Mouse (Mus musculus) megakaryocyte, adult 5-6 weeks (primary cell): ENCODE data around the gene Zbtb16. TPM values are rescaled to one million over a fixed set of nuclear protein-coding genes. Genes with fewer than 3 reads are reported as not detected.

ENCODE experiments used
- ATAC-seq: 2 replicates; pipeline ENCODE4 v1.8.0; 2016; ENCODE audit warnings: mild to moderate bottlenecking, inconsistent platforms; ENCODE audit not compliant: poor library complexity, severe bottlenecking
- total RNA-seq, 2 experiments: library from RNA; stranded (forward) in 1 of 2; stranded (reverse) in 1 of 2; fragments of 153-499, 151-499 nt in 1 of 2; fragments of 221-1000, 200-1000 nt in 1 of 2; gene quantifications; 2 replicates each; pipeline versions ENCODE4 v1.2.3 to v1.2.4; 2015 to 2017

Gene Zbtb16
- total RNA-seq (2015) (1.9 and 3.0 TPM in 2 replicates), total RNA-seq (2017) (2.2 and 2.7 TPM in 2 replicates)

DNA sequence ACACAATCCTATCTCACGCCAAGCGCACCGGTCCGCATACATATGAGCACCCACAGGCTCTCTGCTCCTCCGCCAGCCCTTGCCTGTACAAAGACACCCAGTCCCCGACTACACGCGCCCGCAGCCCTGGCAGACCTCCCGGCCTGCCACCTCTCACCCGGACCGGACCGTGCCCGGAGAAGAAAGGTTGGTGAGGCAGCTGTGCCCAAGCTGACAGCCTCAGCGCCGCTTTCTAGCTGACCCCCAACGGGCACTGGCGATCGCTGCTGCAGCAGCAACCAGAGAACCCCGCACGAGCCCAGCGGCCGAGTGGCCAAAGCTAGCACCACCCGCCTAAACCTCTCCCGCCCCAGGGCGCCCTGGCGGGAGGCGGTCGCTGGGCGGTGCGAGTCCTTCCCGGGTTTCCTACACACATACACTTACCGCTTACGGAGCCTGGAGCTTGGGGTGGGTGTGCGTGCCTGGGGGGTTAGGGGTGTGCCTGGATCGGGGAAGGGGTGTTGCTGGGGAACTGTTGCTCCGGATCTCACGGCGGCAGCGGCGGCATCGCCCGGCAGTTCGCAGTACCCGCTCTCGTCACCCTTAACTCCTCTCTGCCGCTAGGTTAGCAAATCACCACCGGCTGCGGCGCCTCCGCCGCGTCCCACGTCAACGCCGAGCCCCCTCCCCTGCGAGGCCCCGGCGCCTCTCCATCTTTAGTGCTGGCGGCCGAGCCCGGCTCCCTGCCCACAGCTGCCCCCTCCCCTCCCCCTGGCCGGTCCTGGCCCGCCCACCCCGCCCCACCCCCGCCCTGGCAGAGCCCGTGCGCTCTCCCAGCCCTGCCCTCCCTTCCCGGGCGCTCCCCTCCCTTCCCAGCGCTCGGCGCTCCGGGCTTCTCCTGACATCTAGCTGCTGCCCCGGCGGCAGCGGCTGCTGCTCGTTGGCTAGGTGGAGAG lies at the start of gene Zbtb16:
Gene Zbtb16, minus strand, starts transcription at position 592 of the 935 bp plus-strand sequence.
- ATAC-seq = peak; percentile 67

DNA sequence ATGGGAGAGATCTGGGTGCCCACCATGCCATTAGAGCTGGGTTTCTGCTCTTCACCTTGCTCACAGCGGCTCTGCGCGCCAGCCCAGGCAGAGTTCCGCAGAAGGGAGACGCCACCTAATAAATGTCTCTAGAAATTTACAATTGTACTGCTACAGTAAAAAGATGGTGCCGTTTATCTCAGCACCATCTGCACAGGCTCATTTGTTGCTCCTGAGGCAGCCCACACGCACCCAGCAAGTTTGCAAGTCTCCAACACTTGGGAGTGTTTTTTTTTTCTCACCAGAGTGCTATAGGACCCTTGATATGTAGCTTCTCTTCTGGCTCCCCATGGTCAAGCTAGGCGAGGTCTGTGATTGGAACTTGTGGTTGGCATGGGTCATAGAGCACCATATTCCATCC lies 36.9 kb upstream of the Zbtb16 start:
- no peak for ATAC-seq

DNA sequence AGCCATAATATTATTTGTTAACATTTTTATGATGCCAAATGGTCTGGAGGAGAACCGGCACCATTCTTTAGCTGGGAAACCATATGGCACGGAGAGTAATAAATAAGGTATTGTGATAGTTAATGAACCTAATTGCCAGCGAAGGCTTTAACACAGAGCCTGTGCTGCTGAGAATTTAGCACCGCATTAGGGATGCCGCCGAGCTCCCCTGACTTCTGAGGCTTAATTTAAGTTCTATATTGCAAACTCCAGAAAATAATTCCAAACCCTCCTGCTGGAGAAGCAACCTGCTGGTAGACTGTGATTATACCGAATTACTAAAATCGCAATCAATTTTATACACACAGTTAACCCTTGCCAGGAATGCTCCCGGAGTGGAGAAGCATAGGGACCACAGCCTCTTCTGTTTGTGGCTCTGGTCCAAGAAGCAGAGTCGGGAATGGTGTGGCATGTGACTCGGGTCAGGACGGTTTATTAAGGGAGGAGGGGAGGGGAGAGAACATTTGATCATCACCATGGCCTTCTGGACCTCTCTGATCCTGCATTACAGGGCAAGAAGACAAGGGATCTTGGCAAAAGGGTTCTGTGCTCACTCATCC lies 30.6 kb upstream of the Zbtb16 start:
- ATAC-seq = no peak

DNA sequence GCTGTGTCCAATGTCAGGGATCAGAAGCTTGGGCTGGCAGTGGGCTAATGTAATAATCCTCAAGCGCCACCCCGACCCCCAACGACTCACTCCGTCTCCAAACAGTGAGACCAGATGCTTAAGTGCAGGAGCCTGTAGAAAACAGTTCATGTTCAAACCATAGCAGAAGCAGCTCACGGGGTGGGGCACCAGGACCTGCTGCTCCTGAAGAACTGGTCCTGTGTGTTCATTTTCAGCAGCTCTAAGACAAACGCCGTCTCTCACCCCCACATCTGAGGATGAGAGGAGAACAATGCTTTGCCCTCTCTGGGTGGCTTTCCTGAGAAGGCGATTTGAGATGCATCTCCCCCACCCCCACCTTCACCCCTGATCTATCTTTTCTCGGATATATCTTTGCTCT lies 29.2 kb upstream of the Zbtb16 start:
- no peak for ATAC-seq

DNA sequence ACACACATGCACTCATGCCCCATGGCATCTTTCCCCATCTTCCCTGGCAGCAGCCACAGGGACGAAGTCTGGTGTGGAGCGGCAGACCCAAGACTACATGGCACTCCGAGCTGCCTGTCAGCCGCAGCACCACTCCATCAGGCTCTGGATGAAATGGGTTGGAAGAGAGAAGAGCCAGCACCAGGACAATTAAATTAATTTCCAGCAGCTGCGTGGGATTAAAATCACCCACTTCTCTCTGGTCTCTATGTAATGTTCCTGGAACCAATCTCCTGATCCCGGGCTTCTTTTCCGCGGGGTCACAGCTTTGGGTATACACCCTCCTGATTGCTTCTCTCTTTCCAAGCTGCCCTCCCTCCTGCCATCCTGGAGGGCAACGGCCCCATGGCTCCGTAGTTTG lies 25.5 kb upstream of the Zbtb16 start:
- ATAC-seq = no peak

DNA sequence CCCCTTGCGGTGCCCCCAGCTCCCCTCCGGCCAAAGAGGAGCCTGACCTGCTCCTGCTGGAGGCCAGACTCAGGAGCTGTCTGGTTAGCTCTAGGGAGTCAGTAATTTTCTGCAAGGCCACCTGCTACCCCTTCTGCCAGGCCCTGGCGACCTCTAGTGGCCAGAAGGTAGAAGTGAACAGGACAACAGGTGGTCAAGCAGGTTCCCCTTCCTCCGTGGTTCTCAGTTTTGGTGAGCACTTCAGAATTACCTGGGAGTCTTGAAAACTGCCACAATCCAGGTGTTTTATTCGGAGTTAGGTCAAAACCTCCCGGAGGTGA lies 24.5 kb upstream of the Zbtb16 start:
- peak; percentile 98 for ATAC-seq

DNA sequence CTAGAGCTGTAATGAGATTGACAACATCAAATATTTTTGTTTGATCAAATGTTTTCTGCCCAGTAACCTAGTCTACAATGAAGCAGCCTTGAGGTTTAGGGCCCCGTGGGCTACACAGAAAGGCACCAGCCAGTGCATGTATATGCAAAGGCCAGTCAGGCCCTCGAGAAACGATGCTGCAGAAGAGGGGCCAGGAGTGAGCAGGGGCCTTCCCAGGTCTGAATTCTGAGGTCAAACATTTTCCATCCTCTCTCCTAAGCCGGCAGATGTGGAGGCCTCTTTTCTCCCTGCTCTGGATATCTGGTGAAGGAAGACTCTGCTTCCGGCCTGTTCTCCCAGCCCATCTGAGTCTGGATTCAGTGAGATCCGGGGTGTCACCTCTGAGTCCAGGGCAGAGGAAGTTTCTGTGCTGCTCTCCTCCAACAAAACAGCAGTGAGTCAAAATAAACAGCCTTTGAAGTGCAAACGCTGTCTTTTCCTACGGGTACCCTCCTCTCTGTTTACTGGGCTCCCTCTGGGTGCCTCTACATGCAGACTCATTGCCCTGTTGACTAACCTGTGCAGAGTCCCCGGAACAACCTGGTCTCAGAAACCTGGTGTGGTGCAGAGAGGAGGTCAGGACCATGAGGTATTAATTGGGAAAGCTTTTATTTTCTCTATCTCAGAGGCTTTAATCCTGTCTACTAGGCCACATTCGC lies 24.0 kb upstream of the Zbtb16 start:
- no peak for ATAC-seq

DNA sequence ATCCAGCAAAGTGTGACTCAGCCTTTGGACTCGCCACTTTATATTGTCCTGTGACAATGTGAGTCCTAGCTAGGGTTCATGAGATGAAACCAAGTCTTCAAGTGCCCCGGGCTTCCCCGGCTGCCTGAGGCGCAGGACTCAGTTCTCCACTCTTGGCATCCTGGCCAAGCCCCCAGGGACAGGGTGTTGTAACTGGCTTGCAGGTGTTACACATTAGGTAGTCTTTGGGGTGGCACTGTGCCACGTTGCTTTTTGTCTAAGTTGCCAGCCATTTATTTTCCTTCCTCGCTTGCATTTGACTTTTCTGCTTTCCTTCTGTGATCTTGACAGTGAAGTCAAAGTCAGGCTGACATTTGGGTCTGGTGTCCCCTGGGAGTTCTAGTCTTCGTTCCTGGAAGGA lies 21.9 kb upstream of the Zbtb16 start:
- no peak for ATAC-seq

DNA sequence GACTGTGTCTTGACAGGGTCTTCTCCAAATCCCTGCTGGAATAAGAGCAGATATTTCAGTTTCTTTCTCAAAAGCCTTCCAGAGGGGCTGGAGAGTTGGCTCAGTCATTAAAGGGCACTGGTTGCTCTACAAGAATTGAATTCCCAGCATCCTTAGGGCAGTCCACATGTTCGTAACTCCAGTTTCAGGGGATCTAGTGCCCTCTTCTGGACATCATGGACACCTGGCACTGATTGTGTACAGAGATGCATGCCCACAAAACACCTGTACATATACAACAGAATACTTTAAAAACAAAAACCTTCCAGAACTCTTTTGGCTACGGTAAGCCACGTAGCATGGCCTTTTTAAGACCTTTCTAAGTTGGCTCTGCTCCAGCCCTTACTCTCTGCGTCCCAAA lies 20.2 kb upstream of the Zbtb16 start:
- no peak for ATAC-seq

DNA sequence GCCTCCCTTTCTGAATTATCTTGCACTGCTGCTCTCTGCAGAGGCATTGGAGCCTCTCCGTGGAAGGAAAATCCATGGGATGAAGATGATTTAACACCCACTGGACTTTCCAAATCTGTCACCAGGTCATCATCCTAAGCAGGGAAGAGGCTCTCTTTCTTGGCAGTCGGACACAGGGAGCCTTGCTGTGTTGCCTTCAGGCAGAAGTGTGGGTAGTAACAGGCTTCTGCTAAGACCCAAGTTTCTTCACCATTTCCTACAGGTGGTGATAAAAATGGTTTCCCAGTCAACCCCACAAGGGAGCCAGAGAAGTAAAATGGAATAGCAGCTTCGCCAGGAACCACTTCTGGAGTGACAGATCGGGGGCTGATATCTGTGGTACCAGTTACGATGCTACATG lies 13.5 kb upstream of the Zbtb16 start:
- no peak for ATAC-seq

DNA sequence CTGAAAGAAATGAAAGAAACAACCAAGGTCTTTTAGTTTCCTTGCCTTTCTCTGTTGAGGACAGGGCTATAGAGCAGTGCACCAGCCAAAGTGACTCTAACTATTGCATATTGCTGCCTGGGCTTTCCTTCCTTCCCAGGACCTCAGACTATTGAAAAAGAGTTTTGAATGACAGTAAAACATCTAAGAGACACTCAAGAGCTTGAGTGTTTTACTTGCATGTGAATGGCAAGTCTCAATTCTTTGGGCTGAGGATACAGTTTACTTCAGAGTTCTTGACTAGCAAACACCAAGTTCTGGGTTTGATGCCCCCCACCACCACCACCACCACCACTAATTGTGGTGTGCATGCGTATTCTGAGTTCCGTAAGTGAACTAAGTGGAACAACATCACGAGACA lies 3.5 kb upstream of the Zbtb16 start:
- ATAC-seq = no peak

DNA sequence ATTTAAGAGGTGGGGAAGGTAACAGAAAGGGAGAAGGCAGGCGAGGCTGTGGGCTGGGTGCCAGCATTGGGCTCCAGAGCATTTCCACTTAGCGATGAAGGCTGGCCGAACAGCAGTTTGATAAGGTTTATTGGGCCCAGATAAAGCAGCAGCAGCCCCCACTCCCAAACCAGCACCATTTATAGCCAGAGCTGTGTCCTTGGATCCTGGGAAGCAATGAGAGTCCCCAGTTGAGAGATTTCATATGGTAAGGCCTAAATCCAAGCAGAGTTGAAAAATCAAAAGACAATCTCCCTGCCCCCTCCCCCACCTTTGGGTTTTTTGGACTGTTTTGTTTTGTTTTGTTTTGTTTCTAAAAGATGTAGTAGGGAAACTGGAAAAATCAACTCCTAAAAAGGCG lies 2.3 kb upstream of the Zbtb16 start:
- ATAC-seq = no peak

DNA sequence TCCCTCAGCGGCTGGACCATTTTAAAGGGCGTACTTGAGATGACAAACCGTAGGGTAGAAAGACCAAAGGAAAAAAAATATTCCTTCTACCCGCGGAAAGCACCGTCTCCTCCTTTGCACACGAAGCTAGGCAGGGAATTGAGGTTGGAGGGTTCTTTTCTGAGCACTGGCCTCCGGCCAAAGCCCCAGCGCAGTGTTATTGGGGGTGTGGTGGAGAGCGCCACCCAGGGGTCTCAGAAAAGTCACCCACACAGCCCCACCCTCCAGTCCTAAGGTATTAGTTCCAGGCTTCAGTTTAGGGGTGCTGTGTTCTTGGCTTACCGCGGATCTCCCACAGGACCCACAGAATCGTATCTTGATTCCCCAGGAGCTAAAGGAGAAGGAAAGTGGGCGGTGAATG lies 1.2 kb upstream of the Zbtb16 start:
- 0 out of 2 replicates have a peak, but pooled peaks have one; percentile 19 for ATAC-seq

DNA sequence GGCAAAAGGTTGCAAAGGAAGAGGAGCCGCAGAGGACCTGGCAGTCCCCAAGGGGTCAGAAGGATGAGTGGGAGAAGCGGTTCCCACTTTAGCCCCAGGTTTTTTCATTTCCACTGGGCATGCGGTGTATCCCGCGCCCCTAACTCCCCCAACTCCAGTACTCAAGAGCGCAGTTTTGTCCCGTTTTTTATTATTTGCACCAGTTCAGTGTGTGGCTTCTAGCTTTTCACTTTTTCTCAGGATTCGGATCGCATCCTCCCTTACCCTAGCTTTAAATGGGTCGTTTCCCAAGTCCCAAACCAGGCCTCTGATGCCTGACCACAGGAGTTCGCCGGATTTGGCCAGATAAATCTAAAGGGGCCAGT lies 526 bp upstream of the Zbtb16 start:
- no peak for ATAC-seq

DNA sequence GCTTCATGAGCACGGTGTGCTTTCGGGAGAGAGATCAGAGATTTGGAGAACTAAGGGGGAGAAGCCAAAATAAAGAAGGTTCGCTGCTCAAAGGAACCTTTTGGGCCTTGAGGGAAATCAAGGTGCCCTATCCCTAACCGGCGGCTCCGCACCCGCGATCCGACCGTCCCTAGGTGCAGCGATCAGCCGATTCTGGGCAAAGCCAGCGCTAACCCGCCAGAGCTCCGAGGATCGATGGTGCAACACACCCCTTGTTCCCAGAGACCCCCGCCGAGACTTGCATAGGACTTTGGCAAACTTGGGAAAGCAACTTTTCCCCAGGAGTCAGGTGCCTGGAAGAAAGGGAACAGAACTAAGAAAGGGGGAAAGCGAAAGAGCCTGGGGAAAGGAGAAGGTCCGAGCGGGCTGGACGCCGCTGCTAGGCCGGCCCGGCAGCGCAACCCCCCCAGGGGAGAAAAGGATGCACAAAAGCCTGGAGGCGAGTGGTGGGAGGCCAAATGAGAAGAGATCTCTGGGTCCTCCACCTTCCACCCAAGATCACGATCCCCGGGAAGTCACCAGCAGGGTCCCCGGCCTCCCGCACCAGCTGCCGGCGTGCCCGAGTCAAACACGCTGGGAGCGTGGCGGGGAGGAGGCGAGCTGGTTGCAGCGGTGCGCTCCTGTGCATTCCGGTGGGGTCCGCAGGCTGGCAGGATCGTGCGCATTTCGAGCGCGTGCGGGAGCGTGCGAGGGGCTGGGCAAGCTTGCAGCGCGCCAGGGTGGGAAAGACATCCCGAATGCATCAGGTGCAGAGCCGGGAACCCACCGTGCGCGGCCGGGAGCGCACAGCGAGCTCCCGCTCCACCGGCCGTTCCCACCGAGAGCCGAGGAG lies 1.2 kb downstream of the Zbtb16 start:
- ATAC-seq = no peak; the same call in 1 of the 2 replicates

DNA sequence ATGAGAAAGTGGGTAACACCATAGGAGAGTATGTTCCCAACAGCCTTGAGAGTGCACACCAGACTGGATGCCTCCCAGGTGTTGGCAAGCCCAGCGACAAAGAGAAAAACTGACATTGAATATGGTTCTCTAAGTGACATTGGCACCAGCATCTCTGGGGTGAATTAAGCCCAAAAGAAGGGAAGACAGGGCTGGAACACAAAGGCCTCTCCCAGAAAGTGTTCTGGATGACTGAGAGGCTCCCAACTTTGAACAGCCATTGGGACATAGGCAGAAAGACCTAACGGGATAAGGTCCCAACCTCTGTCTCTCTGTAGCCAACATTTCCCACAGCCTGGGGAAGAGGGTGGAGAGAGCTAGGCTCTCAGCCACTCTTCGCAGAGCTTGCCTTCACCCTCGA lies 2.0 kb downstream of the Zbtb16 start:
- no peak for ATAC-seq

DNA sequence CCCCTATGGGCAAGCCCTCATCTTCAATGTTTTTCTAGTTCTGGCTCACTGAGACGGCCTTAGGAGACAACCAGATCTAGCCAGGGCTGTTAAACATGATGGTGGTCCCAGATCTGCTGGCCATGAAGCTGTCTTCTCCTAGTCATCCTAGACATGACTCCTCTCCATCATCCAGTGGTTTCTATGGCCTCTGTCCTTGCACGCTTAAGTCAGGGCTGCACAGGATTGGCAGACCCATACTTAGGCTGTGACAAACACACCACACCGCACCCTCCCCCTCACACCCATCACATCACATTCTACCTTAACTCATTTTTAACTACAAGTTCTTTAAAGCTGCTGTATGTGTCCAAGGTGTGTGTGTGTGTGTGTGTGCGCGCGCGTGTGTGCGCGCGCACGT lies 2.5 kb downstream of the Zbtb16 start:
- ATAC-seq = no peak

DNA sequence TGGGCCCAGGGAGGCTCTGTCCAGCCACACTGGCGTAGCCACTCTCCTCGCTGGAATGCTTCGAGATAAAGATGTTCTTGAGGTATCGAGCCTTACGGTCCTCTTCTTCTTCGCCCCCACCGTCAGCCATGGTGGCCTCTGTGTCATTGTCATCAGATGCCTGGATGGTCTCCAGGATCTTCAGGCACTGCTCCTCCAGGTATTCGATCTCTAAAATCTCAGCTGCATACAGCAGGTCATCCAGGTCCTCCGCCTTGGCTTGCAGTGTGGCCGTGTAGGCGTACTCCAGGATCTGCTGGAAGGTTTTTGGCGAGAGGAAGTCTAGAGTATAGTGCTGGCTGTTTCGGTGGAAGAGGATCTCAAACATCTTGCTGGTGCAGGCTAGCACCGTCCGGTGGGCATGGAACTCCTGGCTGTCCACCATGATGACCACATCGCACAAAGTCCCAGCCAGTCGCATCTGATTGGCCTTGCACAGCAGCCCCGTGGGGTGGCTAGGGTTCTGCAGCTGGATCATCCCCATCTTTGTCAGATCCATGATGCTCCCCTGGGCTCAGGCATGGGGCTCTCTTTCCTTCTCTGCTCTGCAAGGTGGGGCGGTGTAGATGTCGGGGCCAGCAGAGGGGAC lies 3.4 kb downstream of the Zbtb16 start:
- no peak for ATAC-seq

DNA sequence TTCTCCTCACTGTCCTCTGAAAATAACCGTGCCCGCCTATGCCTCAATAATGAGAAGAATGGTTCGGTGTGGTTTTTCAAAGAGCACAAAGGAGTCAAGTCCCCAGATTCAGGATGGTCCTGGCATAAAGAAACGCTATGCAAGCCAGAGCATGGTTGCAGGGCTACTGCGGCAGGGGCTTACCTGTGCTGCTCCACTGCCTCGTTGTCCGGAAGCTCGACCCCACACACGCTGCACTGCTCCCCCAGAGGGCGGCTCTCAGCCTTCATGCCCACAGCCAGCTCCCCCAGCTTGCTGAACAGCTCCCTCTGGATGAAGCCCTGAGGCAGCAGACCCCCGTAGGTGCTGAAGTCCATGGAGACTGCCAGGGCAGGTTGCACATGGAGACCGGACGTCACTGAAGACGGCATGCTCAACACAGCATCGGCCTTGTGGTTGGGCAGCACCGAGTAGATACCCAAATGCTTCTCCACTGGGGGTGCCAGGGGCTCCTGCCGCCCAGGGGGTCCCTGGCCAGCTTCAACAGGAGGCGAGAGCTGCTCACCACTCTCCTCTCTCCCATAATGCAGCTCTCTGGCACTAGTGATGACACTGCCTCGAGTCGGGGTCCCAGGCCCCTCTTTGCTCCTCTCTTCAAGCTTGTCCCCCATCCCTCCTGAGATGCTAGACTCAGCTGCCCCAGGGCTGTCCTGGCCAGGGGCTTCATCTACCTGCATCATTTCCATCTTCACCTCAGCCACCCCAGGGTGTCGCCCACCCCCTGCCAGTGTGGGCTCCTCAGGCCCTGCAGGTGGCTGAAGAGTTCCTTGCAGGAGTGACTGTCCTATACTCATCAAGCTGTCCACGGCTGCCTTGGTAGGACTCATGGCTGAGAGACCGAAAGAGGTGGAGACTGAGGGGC lies 4.2 kb downstream of the Zbtb16 start:
- ATAC-seq = no peak
